Mouse (Mus musculus) kidney, embryonic 15.5 days (tissue): Measurements from ENCODE around the gene Pigz. TPM values are rescaled to one million over a fixed set of nuclear protein-coding genes. Genes with fewer than 3 reads are reported as not detected.

ENCODE experiments used
- ATAC-seq: fragments of 200-750 bp; cut with Nextera tagmentation; replicated peaks from 2 replicates; pipeline ENCODE4 v1.8.0; 2017; ENCODE audit warnings: moderate TSS enrichment; ENCODE audit not compliant: low FRiP score
- H3K27ac ChIP-seq: fragments of 300-500 bp; sonication (generic); 2 replicates; pipeline ENCODE4 v1.5.1; 2015; ENCODE audit warnings: mild to moderate bottlenecking, inconsistent platforms
- H3K27me3 ChIP-seq: fragments of 300-500 bp; sonication (generic); 2 replicates; pipeline ENCODE4 v1.6.1; 2015; ENCODE audit warnings: inconsistent platforms
- H3K36me3 ChIP-seq: fragments of 300-500 bp; sonication (generic); 2 replicates; pipeline ENCODE4 v1.6.1; 2015; ENCODE audit warnings: inconsistent platforms
- H3K4me1 ChIP-seq: fragments of 300-500 bp; sonication (generic); 2 replicates; pipeline ENCODE4 v1.6.1; 2015; ENCODE audit warnings: inconsistent platforms
- H3K4me2 ChIP-seq: fragments of 300-500 bp; sonication (generic); 2 replicates; pipeline ENCODE4 v1.6.1; 2015; ENCODE audit warnings: moderate library complexity, mild to moderate bottlenecking, inconsistent platforms
- H3K4me3 ChIP-seq: fragments of 300-500 bp; sonication (generic); replicated peaks from 2 replicates; pipeline ENCODE4 v1.5.1; 2015; ENCODE audit warnings: mild to moderate bottlenecking, inconsistent platforms
- H3K9ac ChIP-seq: fragments of 300-500 bp; sonication (generic); 2 replicates; pipeline ENCODE4 v1.6.1; 2015; ENCODE audit warnings: mild to moderate bottlenecking, inconsistent platforms
- H3K9me3 ChIP-seq: fragments of 300-500 bp; sonication (generic); replicated peaks from 2 replicates; pipeline ENCODE4 v1.6.1; 2016; ENCODE audit warnings: inconsistent platforms
- WGBS: fragments of 180-500 bp; shearing (Covaris S2); methylation state at CpG from one replicate; pipeline ENCODE4 v1.1.7; 2015; ENCODE audit warnings: mixed read lengths; 5-methylcytosine and 5-hydroxymethylcytosine counted together
- polyA plus RNA-seq: library from polyadenylated mRNA; unstranded; fragments of >200 nt; fragmentation: Nextera tagmentation; extraction: Ambion mirVana; gene quantifications from 2 replicates; pipeline ENCODE4 v1.2.1, GENCODE M21; 2015

The Pigz gene
- polyA plus RNA-seq, 1 experiment from 2014 or later = 0.62 TPM

DNA sequence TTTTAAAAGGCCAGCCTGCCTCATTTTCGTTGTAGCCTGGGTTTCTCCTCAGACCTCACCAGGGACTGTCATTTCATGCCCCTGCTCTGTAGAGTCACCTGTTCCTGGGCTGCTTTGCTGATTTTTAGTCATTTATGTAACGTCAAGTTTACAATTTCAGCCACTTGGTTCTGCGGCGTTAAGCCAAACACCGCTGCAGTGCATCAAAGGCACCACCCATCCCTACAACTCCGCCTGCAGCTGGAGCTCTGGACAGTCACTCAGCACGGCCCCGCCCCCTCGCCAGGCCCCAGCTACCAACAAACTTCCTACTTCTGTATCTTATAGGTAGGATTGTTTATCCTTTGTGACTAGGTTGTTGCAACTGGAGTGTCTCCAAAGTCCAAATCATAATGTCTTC lies 26.8 kb upstream of the Pigz start:
- peak; percentile 61; the same call in 1 of the 2 replicates for ATAC-seq
- Histone ChIP-seq H3K4me1 (peaks cover 13% of the 10 kb centered on the region), H3K36me3 (no peaks in the 10 kb centered on the region), H3K4me3 (peak overlapping the region; percentile 31), H3K9ac (no peak overlapping the region), H3K27ac (no peak overlapping the region), H3K9me3 (no peaks in the 10 kb centered on the region), H3K4me2 (peak overlapping the region; percentile 64), H3K27me3 (no peaks in the 10 kb centered on the region)
- WGBS = 11% methylated on average over 9 of the region's 9 CpGs

GRCm38 (mm10) chr16:31908959-31909358 lies 24.7 kb upstream of the Pigz start:
- no peak for ATAC-seq
- H3K4me3 ChIP-seq = no peak overlapping the region
- H3K9ac ChIP-seq = no peak overlapping the region
- no peaks in the 10 kb centered on the region for H3K9me3 ChIP-seq
- no peak overlapping the region for H3K27ac ChIP-seq
- peaks cover 13% of the 10 kb centered on the region for H3K4me1 ChIP-seq
- H3K4me2 ChIP-seq = no peak overlapping the region
- 65% methylated on average over 11 of the region's 11 CpGs for WGBS
- H3K27me3 ChIP-seq = no peaks in the 10 kb centered on the region
- H3K36me3 ChIP-seq = no peaks in the 10 kb centered on the region

GRCm38 (mm10) chr16:31910281-31910847 lies 23.3 kb upstream of the Pigz start:
- no peak overlapping the region for H3K9ac ChIP-seq
- no peaks in the 10 kb centered on the region for H3K36me3 ChIP-seq
- peaks cover 13% of the 10 kb centered on the region for H3K4me1 ChIP-seq
- WGBS = 51% methylated on average over 10 of the region's 10 CpGs
- no peaks in the 10 kb centered on the region for H3K9me3 ChIP-seq
- H3K27ac ChIP-seq = no peak overlapping the region
- H3K4me3 ChIP-seq = no peak overlapping the region
- no peak overlapping the region for H3K4me2 ChIP-seq
- H3K27me3 ChIP-seq = no peaks in the 10 kb centered on the region
- no peak for ATAC-seq

DNA sequence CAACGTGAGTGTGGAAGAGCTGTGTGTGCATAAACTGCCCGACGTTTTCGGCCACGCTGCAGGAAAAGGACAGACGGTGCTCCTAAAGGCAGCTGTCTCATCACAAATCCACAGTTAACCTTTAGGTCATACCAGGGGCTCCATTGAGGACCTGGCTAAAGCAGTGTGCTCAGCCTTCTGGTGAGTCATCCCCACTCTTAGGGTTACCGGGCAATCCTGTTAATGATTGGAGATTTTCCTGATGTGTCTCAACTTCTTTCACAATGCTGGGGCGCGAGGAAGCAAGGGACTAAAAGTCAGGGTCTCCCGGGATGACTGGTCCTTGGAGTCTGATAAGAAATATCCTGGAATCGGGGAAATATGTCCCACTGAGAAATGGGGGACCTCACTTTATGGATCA lies 15.9 kb upstream of the Pigz start:
- no peaks in the 10 kb centered on the region for H3K9me3 ChIP-seq
- H3K9ac ChIP-seq = peak overlapping the region; percentile 36; the same call in 1 of the 2 replicates
- no peaks in the 10 kb centered on the region for H3K27me3 ChIP-seq
- no peaks in the 10 kb centered on the region for H3K36me3 ChIP-seq
- H3K4me3 ChIP-seq = no peak overlapping the region; the same call in 1 of the 2 replicates
- ATAC-seq = peak; percentile 36; the same call in 1 of the 2 replicates
- H3K27ac ChIP-seq = 0 out of 2 replicates have a peak overlapping the region, but pooled peaks have one; percentile 32
- peaks cover 12% of the 10 kb centered on the region for H3K4me1 ChIP-seq
- peak overlapping the region; percentile 54 for H3K4me2 ChIP-seq
- 65% methylated on average over 11 of the region's 11 CpGs for WGBS

GRCm38 (mm10) chr16:31918248-31918724 lies 15.4 kb upstream of the Pigz start:
- WGBS = 3% methylated on average over 14 of the region's 14 CpGs
- Histone ChIP-seq H3K27me3 (no peaks in the 10 kb centered on the region), H3K9ac (peak overlapping the region; percentile 36; the same call in 1 of the 2 replicates), H3K9me3 (no peaks in the 10 kb centered on the region), H3K4me2 (peak overlapping the region; percentile 54), H3K27ac (0 out of 2 replicates have a peak overlapping the region, but pooled peaks have one; percentile 32), H3K36me3 (no peaks in the 10 kb centered on the region), H3K4me3 (peak overlapping the region; percentile 16; the same call in 1 of the 2 replicates), H3K4me1 (peaks cover 12% of the 10 kb centered on the region)
- peak; percentile 49; the same call in 1 of the 2 replicates for ATAC-seq

DNA sequence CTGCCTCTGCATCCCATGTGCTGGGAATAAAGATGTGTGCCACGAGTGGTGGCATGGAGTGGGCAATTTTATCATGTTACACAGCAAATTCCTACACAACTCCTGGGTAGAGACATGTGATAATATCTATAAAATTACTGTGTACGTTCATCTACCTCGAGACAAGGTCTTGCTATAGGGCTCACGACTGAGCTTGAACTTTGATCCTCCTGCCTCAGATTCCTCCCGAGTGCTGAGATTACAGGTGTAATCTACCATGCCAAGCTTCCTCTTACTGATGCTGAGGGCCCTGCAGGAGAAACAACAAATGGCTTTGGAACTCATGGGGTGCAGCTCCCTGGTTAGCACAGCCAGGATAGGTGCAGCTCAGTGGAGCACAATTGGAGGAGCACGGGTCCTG lies 9.3 kb upstream of the Pigz start:
- no peak overlapping the region for H3K4me3 ChIP-seq
- H3K9me3 ChIP-seq = no peaks in the 10 kb centered on the region
- no peak overlapping the region for H3K27ac ChIP-seq
- no peaks in the 10 kb centered on the region for H3K27me3 ChIP-seq
- peaks cover 13% of the 10 kb centered on the region; the same call in 1 of the 2 replicates for H3K4me1 ChIP-seq
- ATAC-seq = no peak
- H3K4me2 ChIP-seq = no peak overlapping the region
- H3K9ac ChIP-seq = no peak overlapping the region
- WGBS = 78% methylated on average over 6 of the region's 6 CpGs
- no peaks in the 10 kb centered on the region for H3K36me3 ChIP-seq

GRCm38 (mm10) chr16:31926091-31926490 lies 7.6 kb upstream of the Pigz start:
- Histone ChIP-seq H3K36me3 (no peaks in the 10 kb centered on the region), H3K4me2 (no peak overlapping the region), H3K4me1 (peaks cover 13% of the 10 kb centered on the region; the same call in 1 of the 2 replicates), H3K9me3 (no peaks in the 10 kb centered on the region), H3K4me3 (no peak overlapping the region), H3K27ac (peak overlapping the region; percentile 70), H3K9ac (no peak overlapping the region), H3K27me3 (no peaks in the 10 kb centered on the region)
- whole genome bisulfite sequencing = 80% methylated on average over 6 of the region's 6 CpGs
- ATAC-seq = no peak

DNA sequence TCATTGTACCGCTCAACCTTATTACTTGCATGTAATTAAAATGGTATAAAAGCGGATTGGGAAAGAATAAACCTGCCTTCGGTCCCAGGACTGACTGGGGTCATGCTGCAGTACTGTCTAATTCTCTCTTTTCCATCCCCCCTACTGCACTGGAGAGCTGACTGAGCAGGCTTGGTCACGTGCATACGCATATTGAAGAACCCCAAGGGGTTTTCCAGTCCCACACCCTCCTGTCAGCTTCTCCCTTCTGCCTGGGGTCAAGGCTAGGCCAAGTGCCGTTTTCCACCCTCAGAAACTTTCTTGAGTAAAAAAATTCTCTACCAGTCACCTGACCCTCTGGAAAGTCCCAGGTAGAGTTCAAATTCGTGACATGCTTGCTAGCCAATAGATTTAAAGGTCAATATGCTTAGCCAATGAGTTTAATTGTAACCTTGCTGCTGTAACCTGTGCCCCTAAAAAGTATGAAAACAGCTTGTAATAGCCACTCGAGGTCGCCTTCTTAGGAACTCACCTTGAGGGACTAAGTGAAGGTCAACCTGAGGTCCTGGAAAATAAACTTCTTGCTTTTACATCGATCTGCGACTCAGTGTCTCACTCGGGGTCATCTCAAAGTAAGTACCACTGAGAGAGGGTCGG lies 7.0 kb upstream of the Pigz start:
- no peaks in the 10 kb centered on the region for H3K9me3 ChIP-seq
- H3K4me3 ChIP-seq = no peak overlapping the region
- peaks cover 15% of the 10 kb centered on the region for H3K4me1 ChIP-seq
- H3K27ac ChIP-seq = peak overlapping the region; percentile 70
- H3K9ac ChIP-seq = no peak overlapping the region
- 79% methylated on average over 13 of the region's 13 CpGs for WGBS
- no peaks in the 10 kb centered on the region for H3K36me3 ChIP-seq
- no peaks in the 10 kb centered on the region; the same call in 1 of the 2 replicates for H3K27me3 ChIP-seq
- ATAC-seq = no peak; the same call in 1 of the 2 replicates
- no peak overlapping the region for H3K4me2 ChIP-seq

- Histone ChIP-seq H3K4me1 (peaks cover 15% of the 10 kb centered on the region), H3K36me3 (no peaks in the 10 kb centered on the region), H3K4me2 (no peak overlapping the region), H3K27ac (no peak overlapping the region), H3K27me3 (peaks cover 4% of the 10 kb centered on the region; the same call in 1 of the 2 replicates), H3K4me3 (no peak overlapping the region), H3K9ac (no peak overlapping the region), H3K9me3 (no peaks in the 10 kb centered on the region)
- WGBS = 85% methylated on average over 5 of the region's 5 CpGs
- no peak for ATAC-seq
Measured at GRCm38 (mm10) chr16:31927412-31927811, 6.2 kb upstream of the Pigz start.

GRCm38 (mm10) chr16:31931330-31931729 lies 2.3 kb upstream of the Pigz start:
- Histone ChIP-seq H3K4me1 (peaks cover 31% of the 10 kb centered on the region), H3K9ac (no peak overlapping the region), H3K27ac (no peak overlapping the region), H3K36me3 (no peaks in the 10 kb centered on the region), H3K9me3 (no peaks in the 10 kb centered on the region), H3K4me3 (no peak overlapping the region), H3K4me2 (no peak overlapping the region), H3K27me3 (peaks cover 39% of the 10 kb centered on the region)
- ATAC-seq = no peak
- 52% methylated on average over 17 of the region's 17 CpGs for WGBS

GRCm38 (mm10) chr16:31932255-31932654 lies 1.4 kb upstream of the Pigz start:
- H3K27me3 ChIP-seq = peaks cover 45% of the 10 kb centered on the region
- WGBS = 64% methylated on average over 5 of the region's 5 CpGs
- H3K4me1 ChIP-seq = peaks cover 30% of the 10 kb centered on the region
- peak overlapping the region; percentile 98; the same call in 1 of the 2 replicates for H3K4me2 ChIP-seq
- H3K4me3 ChIP-seq = no peak overlapping the region
- no peak overlapping the region for H3K27ac ChIP-seq
- H3K36me3 ChIP-seq = no peaks in the 10 kb centered on the region
- no peak for ATAC-seq
- no peak overlapping the region for H3K9ac ChIP-seq
- H3K9me3 ChIP-seq = no peaks in the 10 kb centered on the region
